Mouse (Mus musculus) stomach, postnatal 0 days (tissue): ENCODE measurements at regions not wholly inside any gene's neighbourhood (a gene's known extent, or its start where the extent isn't known, plus 50 kb on each side); places are given as distances from the start of the nearest gene placed in this dataset.

ENCODE experiments used
- CTCF ChIP-seq: IDR thresholded peaks from 2 replicates; pipeline ENCODE4 v1.5.1; 2016; ENCODE audit warnings: antibody characterized with exemption, low read depth, mild to moderate bottlenecking, moderate library complexity
- EP300 ChIP-seq: optimal IDR thresholded peaks from 2 replicates; pipeline ENCODE3; 2016; ENCODE audit warnings: antibody characterized with exemption

DNA sequence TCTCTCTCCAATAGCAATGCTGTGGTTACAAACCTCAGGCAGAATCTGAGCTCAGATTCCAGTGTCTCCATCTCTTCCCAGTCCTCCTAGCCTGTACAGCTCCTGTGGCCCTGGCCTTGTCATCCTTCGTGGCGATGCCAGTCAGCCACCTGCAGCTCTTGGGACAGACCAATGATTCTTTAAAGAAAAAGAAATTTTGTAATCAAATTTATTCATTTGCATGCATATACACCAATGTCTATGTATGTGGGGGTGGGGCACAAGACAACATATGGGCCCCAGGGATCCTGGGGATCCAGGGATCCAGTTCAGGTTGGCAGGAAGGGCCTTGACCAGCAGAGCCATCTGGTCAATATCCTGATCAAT, 57.4 kb downstream of the Irf2bpl start:
- TF ChIP-seq CTCF (no peak), EP300 (no peak)
